Mouse (Mus musculus) lung, embryonic 16.5 days (tissue): ENCODE measurements around the gene Cks1b. TPM values are rescaled to one million over a fixed set of nuclear protein-coding genes. Genes with fewer than 3 reads are reported as not detected.

Experiments
- ATAC-seq: fragments of 200-750 bp; cut with Nextera tagmentation; 2 replicates; pipeline ENCODE4 v1.8.0; 2017; ENCODE audit warnings: low read depth, mild to moderate bottlenecking, moderate library complexity
- H3K27ac ChIP-seq: fragments of 300-500 bp; sonication (generic); 2 replicates; pipeline ENCODE4 v1.5.1; 2014; ENCODE audit warnings: mild to moderate bottlenecking, control low read depth, low read length
- H3K27me3 ChIP-seq: fragments of 300-500 bp; sonication (generic); 2 replicates; pipeline ENCODE4 v1.6.1; 2014; ENCODE audit warnings: low read depth, low read length, mixed read lengths; ENCODE audit not compliant: control insufficient read depth, insufficient read depth
- H3K36me3 ChIP-seq: fragments of 300-500 bp; sonication (generic); 2 replicates; pipeline ENCODE4 v1.6.1; 2014; ENCODE audit warnings: low read length; ENCODE audit not compliant: control insufficient read depth, insufficient read depth
- H3K4me1 ChIP-seq: fragments of 300-500 bp; sonication (generic); replicated peaks from 2 replicates; pipeline ENCODE4 v1.6.1; 2014; ENCODE audit warnings: low read length, mixed read lengths; ENCODE audit not compliant: control insufficient read depth, insufficient read depth
- H3K4me2 ChIP-seq: fragments of 300-500 bp; sonication (generic); 2 replicates; pipeline ENCODE4 v1.6.1; 2014; ENCODE audit warnings: low read depth, low read length, control low read depth
- H3K4me3 ChIP-seq: fragments of 300-500 bp; sonication (generic); 2 replicates; pipeline ENCODE4 v1.5.1; 2014; ENCODE audit warnings: mild to moderate bottlenecking, low read length, control low read depth
- H3K9ac ChIP-seq: fragments of 300-500 bp; sonication (generic); 2 replicates; pipeline ENCODE4 v1.6.1; 2014; ENCODE audit warnings: low read length, control low read depth
- H3K9me3 ChIP-seq: fragments of 300-500 bp; sonication (generic); 2 replicates; pipeline ENCODE4 v1.6.1; 2016; ENCODE audit warnings: low read length; ENCODE audit not compliant: control insufficient read depth
- WGBS: fragments of 180-500 bp; shearing (Covaris S2); extraction: QIAGEN DNeasy Blood & Tissue Kit; methylation state at CpG from one replicate; pipeline ENCODE4 v1.1.7; 2014; 5-methylcytosine and 5-hydroxymethylcytosine counted together
- polyA plus RNA-seq: library from polyadenylated mRNA; unstranded; fragments of >200 nt; fragmentation: Nextera tagmentation; extraction: Ambion mirVana; gene quantifications from 2 replicates; pipeline ENCODE4 v1.2.1, GENCODE M21; 2015

Cks1b gene
- 490 and 518 TPM in 2 replicates for polyA plus RNA-seq

DNA sequence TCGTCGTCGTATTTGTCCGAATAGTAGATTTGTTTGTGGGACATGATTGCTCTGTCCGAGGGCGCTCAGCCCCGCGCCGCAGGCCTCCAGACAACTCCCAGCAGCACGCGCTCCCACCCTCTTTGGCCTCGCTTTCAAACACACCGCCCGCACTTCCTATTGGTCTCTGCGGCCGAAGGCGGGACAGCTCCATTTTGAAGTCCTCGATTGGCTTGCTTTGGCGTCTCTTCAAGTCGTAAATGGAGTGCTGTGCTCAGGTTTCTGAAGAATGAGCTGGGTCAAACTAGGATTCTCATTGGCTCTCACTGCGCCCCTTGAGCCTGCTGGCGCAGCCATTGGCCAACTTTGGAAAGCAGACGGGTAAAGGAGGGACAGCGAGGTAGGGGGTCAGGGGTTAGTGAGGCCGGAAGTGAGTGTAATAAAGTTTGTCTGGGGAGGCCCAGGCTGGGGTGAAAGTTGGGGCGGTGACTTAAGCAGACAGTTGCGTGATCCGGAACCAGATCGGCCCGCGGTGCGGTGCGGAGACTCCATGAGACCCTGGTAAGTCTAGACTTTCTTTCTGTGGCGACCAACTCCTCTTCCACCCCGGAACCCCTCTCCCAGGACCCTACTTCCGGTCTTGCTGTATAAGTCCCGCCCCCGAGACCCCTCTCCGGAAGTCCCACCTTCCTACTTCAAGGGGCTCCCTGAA, at the start of gene Cks1b, which contains the start of gene Shc1:
Gene Cks1b, minus strand, starts transcription at position 214 of the 691 bp plus-strand sequence.
Gene Shc1, plus strand, starts transcription at position 274 of the 691 bp plus-strand sequence.
- H3K9ac ChIP-seq: peak within 1 kb of the TSS; percentile 84
- ATAC-seq: peak; percentile 90
- peak within 1 kb of the TSS; percentile 78 for H3K4me3 ChIP-seq
- H3K36me3 ChIP-seq: peaks cover 26% of the 10 kb centered on the region
- no peaks in the 10 kb centered on the region for H3K27me3 ChIP-seq
- H3K9me3 ChIP-seq: no peaks in the 10 kb centered on the region
- H3K4me1 ChIP-seq: peaks cover 31% of the 10 kb centered on the region
- peak within 1 kb of the TSS; percentile 94 for H3K4me2 ChIP-seq
- WGBS: under 1% methylated on average over 39 of the region's 39 CpGs
- H3K27ac ChIP-seq: peak within 1 kb of the TSS; percentile 99

DNA sequence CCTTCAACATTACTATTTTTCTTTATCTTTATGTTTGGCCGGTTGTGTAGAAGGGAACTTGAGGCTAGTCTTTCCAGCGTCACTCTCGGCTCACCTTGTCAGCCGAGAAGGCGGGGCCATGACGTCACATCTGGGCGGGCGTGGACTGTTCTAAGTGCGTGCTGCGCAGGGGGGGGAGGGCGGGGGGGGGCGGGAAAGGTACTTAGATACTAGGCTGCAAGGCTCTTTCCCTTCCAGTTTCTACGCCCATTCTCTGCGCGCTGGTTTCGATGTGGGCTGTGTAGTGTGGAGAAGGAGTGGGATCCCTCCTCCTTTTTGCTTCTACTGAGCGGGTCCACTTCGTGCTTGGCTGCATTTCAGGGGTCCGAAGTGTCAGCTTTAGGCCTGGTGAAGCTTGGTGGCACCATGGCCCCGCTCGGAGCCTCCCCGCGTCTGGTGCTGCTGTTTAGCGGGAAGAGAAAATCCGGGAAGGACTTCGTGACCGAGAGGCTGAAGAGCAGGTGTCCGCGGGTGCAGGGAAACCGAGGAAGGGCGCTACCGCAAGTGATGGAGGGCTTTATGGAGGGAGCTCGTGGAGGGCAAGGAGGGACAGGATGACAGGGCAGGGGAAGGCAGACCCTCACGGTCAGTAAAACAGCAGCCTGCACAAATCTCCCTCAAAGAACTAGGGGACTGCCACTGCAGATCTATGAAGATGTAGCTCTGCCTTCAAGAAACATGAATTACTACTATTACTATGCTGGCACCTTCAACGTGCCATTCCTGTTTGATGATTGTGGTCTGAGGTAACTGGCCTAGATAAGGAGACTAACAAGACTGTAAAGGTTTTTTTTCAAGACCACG, 41.0 kb upstream of the Cks1b start:
- H3K27me3 ChIP-seq: no peaks in the 10 kb centered on the region
- 1% methylated on average over 33 of the region's 36 CpGs for WGBS

DNA sequence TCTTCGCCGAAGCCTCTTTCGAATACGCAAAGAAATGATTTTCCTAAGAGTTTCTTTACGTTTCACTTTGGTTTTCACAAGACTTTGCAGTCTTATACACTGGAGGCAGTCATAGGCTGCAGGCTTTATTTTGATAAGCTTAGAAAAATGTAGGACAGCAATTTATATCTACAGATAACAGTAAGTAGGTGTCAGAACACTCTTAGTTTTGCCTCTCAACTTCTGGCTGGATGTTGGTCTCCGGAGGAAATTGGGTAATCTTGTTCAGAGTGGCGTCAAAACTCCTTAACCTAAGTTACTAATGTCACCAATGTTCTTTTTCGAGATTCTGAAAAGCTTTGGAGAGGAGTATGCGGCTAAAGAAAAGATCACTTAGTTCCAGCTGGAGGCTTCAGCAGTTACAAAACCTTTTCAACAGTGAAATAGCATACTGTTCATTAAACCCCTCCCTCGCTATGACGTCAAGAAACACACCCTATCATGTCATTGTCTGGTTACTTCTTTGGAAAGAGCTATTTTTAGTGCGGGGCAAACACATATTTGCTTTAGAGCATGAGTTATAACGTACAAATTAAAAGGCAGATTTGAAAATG, 40.3 kb upstream of the Cks1b start:
- peak overlapping the region; percentile 77 for H3K4me2 ChIP-seq
- peak overlapping the region; percentile 61 for H3K4me3 ChIP-seq
- peak; percentile 72 for ATAC-seq
- H3K9me3 ChIP-seq: no peaks in the 10 kb centered on the region
- H3K27me3 ChIP-seq: no peaks in the 10 kb centered on the region
- H3K9ac ChIP-seq: peak overlapping the region; percentile 71
- H3K36me3 ChIP-seq: no peaks in the 10 kb centered on the region
- H3K4me1 ChIP-seq: peaks cover 11% of the 10 kb centered on the region
- WGBS: 25% methylated on average over 13 of the region's 13 CpGs
- H3K27ac ChIP-seq: peak overlapping the region; percentile 64

More for the DNA sequence above, 41.0 kb upstream of the Cks1b start:
- Histone ChIP-seq H3K9ac (peak overlapping the region; percentile 71), H3K9me3 (no peaks in the 10 kb centered on the region), H3K36me3 (no peaks in the 10 kb centered on the region), H3K4me1 (peaks cover 11% of the 10 kb centered on the region), H3K27ac (peak overlapping the region; percentile 79), H3K4me3 (peak overlapping the region; percentile 61), H3K4me2 (peak overlapping the region; percentile 77)
- peak; percentile 91 for ATAC-seq

DNA sequence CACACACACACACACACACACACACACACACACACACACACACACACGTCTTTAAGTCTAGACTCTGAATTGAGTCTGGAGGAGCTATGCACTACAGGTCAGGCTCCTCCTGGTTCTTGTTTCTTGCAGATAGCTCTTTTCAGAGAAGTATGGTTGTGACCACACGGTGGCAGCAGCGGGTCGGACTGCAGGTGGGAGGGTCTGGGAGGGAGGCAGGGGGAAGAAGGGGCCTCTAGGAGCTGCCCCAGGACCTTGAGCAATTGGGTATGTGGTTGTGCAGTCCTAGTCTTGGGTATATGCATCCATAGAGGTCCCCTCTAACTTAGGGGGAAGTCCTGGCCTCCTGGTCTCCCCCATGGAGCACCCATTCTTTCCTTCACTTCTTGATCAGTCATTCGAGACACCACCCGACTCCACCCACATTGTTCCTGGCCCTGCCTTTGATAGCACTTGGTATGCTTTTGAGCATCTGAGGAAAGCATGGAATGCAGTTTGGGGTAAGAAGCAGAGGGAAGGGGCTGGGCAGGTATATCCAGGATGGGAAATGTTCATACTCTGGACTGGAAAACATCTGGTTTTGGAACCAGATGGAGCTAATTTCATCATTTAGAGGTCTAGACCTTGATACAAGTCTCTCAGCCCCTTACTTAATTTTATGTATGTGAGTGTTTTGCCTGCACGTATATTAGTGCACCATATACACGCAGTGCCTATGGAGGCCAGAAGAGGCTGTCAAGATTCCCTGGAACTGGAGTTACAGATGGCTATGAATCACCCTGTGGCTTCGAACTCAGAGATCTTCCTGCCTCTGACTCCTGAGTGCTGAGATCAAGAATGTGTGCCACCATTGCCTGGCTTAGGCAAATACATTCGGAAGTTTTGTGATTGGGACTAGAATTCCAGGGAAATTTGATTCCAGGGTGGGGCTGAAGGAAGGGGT, 38.8 kb upstream of the Cks1b start:
- peaks cover 14% of the 10 kb centered on the region for H3K4me1 ChIP-seq
- no peak for ATAC-seq
- WGBS: 37% methylated on average over 10 of the region's 10 CpGs
- no peaks in the 10 kb centered on the region for H3K27me3 ChIP-seq
- H3K27ac ChIP-seq: no peak overlapping the region
- no peak overlapping the region for H3K9ac ChIP-seq
- H3K4me3 ChIP-seq: no peak overlapping the region
- H3K9me3 ChIP-seq: no peaks in the 10 kb centered on the region
- no peak overlapping the region for H3K4me2 ChIP-seq
- H3K36me3 ChIP-seq: no peaks in the 10 kb centered on the region

DNA sequence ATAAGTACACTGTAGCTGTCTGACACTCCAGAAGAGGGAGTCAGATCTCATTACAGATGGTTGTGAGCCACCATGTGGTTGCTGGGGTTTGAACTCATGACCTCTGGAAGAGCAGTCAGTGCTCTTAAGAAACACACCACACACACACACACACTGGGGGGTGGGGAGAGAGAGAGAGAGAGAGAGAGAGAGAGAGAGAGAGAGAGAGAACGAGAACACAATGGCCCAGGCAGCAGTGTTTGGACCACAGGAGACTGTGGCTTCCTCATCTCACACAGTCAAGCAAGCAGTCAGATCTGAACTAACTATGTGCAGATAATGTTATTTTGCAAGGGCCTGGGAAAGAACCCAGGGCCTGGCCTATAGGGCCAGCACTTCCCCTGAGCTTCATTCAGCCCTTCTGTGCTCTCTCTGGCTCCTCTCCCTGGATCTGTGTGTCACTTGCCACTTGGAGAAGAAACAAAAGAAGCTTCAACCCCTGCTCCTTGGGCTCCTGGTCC, 37.7 kb upstream of the Cks1b start:
- ATAC-seq: no peak
- 83% methylated on average over 1 of the region's 1 CpGs for WGBS
- peaks cover 24% of the 10 kb centered on the region for H3K4me1 ChIP-seq

DNA sequence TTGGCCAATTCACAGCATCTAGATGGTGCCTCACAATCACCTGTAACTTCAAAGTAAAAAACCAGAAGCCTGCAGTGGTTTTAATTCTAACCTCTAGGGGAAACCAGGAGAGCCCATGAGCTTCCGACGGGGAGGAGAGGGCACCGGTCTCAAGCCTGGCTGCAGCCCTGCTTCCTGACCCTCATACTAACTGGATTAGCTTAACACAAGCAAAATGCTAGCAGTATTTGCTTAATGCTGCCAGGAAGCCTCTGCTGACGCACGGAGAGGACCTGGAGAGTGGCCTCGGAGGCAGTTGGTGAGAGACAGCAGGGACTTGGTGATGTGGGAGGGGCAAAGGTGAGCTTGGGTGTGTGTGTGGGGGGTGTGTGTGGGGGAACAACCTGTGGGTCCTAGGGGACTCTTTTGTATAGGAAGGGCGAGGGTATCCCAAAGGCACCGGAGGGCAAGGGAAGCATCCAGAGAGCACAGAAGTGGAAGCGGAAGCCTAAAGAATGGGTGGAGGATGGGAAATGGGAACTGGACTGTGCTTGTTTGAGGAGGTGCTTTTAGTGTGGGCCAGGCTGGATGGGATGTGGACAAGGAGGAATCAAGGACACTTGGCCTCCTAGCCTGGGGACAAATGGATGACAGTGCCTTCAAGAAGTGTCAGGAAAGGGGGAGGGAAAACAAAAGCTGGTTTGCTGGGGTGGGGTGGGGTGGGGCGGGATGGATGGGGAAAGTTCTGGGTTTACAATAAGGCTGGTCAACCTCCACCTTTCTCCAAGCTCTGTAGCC, 36.4 kb upstream of the Cks1b start, which contains the start of gene Pmvk:
Gene Pmvk, plus strand, starts transcription at position 141 of the 777 bp plus-strand sequence.
- no peak for ATAC-seq
- no peak within 1 kb of the TSS for H3K4me2 ChIP-seq
- H3K27me3 ChIP-seq: no peaks in the 10 kb centered on the region
- no peak within 1 kb of the TSS for H3K27ac ChIP-seq
- no peak within 1 kb of the TSS for H3K4me3 ChIP-seq
- no peaks in the 10 kb centered on the region for H3K36me3 ChIP-seq
- peaks cover 21% of the 10 kb centered on the region for H3K4me1 ChIP-seq
- H3K9me3 ChIP-seq: no peaks in the 10 kb centered on the region
- H3K9ac ChIP-seq: no peak within 1 kb of the TSS
- 49% methylated on average over 10 of the region's 10 CpGs for WGBS

More for the DNA sequence above, 37.7 kb upstream of the Cks1b start:
- Histone ChIP-seq H3K36me3 (no peaks in the 10 kb centered on the region), H3K4me2 (no peak overlapping the region), H3K9ac (no peak overlapping the region), H3K27me3 (no peaks in the 10 kb centered on the region), H3K9me3 (no peaks in the 10 kb centered on the region), H3K4me3 (no peak overlapping the region), H3K27ac (no peak overlapping the region)

DNA sequence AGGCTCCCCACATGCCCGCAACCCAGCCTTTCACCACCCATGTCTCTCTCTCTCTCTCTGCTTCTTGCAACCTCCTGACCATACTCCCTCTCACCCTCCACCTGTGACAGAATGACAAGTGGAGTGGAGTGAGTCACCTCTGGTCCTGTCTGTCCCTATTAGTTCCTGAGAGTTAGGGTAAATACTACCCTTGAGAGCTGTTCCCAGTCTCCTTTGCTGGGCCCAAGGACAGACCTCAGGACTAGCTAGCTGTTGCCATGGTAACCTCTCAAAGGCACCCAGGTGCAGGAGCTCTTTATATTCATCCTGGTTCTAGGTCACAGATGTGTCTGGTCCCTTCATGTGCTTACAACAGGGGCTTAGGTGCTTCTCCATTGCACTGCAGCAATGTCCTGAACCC, 33.7 kb upstream of the Cks1b start:
- peak overlapping the region; percentile 32; the same call in 1 of the 2 replicates for H3K27ac ChIP-seq
- peak; percentile 59 for ATAC-seq
- no peak overlapping the region for H3K4me3 ChIP-seq
- no peaks in the 10 kb centered on the region for H3K36me3 ChIP-seq
- no peaks in the 10 kb centered on the region for H3K27me3 ChIP-seq
- H3K9me3 ChIP-seq: no peaks in the 10 kb centered on the region
- H3K4me2 ChIP-seq: no peak overlapping the region
- whole genome bisulfite sequencing: 54% methylated on average over 1 of the region's 1 CpGs
- H3K9ac ChIP-seq: no peak overlapping the region
- H3K4me1 ChIP-seq: peaks cover 23% of the 10 kb centered on the region

DNA sequence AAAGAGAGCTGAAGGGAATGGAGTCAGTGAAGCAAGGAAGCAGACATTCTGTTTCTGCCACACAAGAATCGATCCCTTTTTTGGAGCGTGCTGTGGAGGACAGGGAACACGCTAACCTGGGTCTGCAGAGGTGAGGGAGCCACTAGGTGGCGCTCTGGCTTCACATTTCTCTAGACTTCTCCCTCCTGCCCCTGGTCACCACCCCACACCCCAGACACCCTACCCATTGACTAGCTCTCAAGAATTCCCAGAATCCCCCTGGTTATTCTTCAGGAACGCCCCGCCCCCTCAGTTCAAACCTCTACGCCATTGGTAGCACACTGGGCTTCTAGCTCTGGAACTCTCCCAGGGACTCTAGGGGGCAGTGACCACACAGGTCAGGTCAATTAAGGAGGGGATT, 31.4 kb upstream of the Cks1b start:
- Histone ChIP-seq H3K4me1 (peaks cover 23% of the 10 kb centered on the region), H3K9ac (no peak overlapping the region), H3K27me3 (no peaks in the 10 kb centered on the region), H3K36me3 (no peaks in the 10 kb centered on the region), H3K4me3 (no peak overlapping the region), H3K9me3 (no peaks in the 10 kb centered on the region), H3K27ac (no peak overlapping the region), H3K4me2 (no peak overlapping the region)
- peak; percentile 63 for ATAC-seq
- WGBS: 53% methylated on average over 7 of the region's 7 CpGs
